Mouse (Mus musculus) monocyte, adult 5-6 weeks (primary cell): ENCODE measurements around the gene Amn1. TPM values are rescaled to one million over a fixed set of nuclear protein-coding genes. Genes with fewer than 3 reads are reported as not detected.
"Not testable (repeated sequence)": the region's sequence is repeated elsewhere in the genome, so short reads cannot be mapped to it uniquely, and the experiment has no call there.

Source experiments
- ATAC-seq: fragments of 153-309, 156-312 bp; replicated peaks from 2 replicates; pipeline ENCODE4 v1.8.0; 2017; ENCODE audit warnings: mild to moderate bottlenecking; ENCODE audit not compliant: low TSS enrichment, insufficient number of reproducible peaks, severe bottlenecking, poor library complexity, low FRiP score
- total RNA-seq: library from RNA; stranded (forward); fragments of 200-1000, 200-491, 200-594 nt; gene quantifications from 3 replicates; pipeline ENCODE4 v1.2.3, GENCODE M21; 2017

Gene Amn1
- total RNA-seq, 1 experiment from 2014 or later = 34.0 TPM

DNA sequence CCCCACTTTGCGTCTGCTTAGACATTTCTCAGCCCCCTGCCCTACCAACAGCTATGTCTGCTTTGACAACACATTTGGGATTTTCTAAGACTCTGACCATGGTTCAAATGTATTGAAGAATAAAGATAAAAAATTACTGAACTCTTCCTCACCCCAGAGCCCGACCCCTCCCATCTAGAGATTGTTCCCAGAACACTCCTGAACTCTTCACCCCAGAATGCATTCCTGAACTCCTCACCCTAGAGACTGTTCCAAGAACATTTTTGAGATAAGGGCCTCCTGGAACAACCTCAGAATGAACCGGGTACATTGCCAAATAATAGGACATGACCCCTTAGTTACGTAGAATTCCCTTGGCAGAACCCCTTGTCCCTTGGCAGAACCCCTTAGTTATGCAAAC is 21.5 kb downstream of the Amn1 start:
- not testable (repeated sequence) for ATAC-seq

GRCm38 (mm10) chr6:149155031-149155841 is 33.3 kb downstream of the Amn1 start:
- ATAC-seq = no peak

DNA sequence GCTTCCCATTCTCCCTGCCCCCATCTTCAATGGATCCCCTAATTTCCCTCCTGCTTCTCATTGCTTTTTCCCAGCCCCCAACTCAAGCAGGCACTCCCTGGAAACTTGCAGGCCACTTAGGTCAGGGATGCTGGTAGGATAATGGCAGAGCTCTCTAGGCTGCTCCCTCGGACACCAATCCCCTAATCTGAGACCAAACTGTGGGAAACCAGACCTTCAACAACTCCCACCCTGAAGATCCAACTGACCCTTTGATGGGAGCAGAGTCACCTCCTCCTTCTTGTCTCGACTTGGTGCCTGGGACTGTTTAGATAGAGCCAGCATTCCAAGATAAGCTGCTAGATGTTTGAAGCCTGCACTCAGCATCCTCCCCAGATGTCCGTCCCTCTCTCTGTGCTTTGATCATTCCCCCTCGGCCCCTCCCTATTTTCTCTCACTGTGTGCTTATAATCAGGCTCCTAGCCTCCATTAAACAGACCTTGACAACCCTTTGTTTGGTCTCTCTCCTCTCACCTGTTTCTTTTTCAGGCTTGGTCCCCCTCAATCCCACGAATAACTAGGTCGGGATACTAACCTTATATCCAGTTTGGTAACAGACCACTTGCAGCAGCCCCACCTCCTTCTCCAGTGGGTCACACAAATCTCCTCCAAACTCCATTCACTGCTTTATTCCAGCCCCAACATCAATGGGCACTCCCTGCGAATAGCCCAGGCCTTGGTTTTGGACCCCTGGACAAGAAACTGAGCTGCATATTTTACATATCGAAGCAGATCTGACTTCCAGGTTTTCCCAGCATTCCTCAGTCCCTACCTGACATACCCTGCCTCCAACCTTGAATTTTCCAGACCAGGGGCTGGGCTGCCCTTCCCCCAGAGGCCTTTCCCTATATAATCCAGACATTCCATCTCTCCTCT is 34.1 kb downstream of the Amn1 start:
- no peak for ATAC-seq

GRCm38 (mm10) chr6:149153473-149154115 is 34.9 kb downstream of the Amn1 start:
- no peak for ATAC-seq

GRCm38 (mm10) chr6:149152119-149152518 is 36.4 kb downstream of the Amn1 start:
- no peak for ATAC-seq

DNA sequence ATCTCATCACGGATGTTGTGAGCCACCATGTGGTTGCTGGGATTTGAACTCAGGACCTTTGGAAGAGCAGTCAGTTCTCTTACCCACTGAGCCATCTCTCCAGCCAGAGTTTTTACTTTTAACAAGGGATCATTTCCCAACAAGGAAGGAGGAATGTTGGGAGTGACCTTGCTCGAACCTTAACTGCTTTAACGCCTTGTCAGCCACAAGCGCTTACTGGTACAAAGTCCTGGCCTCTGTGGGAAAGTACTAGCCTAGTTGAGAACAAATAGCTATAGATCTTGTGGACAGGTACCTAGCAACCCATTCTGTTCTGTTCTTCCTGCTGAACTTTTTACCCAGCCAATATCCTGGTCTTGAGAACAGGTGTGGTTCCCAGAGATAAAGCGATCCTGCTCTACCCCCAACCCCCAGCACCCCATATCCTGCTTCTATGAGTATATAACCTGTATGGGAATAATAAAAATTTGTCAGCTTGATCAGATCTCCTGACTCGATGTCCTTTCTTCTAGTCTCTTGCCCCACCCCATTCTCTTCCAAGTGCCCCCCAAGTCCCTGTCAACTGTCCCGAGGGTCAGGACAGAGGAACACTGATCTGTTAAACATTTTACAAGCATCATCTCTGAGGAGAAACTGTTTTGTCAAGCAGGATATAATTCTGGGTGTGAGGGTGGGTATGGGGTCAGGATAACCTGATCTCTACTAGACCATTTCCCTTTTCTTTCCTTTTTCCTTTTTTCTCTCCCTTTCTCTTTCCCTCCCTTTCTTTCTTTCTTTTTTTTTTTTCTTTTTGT is 39.9 kb downstream of the Amn1 start:
- no peak for ATAC-seq

- ATAC-seq = no peak
Observed at GRCm38 (mm10) chr6:149145143-149145542, 43.4 kb downstream of the Amn1 start.

- peak; percentile 94 for ATAC-seq
Observed at GRCm38 (mm10) chr6:149141393-149142173, 46.9 kb downstream of the Amn1 start.

- no peak for ATAC-seq
Observed at GRCm38 (mm10) chr6:149139471-149139870, 49.0 kb downstream of the Amn1 start, which contains the start of gene Etfbkmt. Etfbkmt (plus strand) TSS chr6:149139849.

- peak; percentile 48; the same call in 1 of the 2 replicates for ATAC-seq
Observed at GRCm38 (mm10) chr6:149139011-149139410, 49.5 kb downstream of the Amn1 start.

DNA sequence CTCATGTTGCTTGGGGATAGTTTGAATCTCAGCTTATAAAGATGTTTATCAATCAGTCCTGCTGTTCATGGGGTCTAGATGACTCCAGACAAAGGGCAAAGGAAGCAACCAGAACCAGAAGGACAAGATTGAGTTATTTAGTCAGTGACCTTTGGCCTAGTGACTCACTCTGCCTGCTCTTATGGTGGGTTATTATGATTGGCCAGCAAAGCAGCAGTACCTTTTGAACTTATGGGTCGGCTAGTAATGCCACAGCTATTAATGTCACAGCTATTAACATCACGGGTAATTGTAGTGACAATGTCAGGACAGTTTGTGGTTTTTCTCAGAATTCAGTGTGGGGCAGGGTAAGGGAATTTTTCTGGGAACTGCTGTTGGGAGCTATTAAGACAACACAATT is 50.6 kb downstream of the Amn1 start:
- ATAC-seq = no peak

- ATAC-seq = no peak
Observed at GRCm38 (mm10) chr6:149135631-149136030, 52.9 kb downstream of the Amn1 start.

- no peak for ATAC-seq
Observed at GRCm38 (mm10) chr6:149134391-149135150, 53.9 kb downstream of the Amn1 start.

- ATAC-seq = peak; percentile 92
Observed at GRCm38 (mm10) chr6:149132311-149133077, 56.0 kb downstream of the Amn1 start.

DNA sequence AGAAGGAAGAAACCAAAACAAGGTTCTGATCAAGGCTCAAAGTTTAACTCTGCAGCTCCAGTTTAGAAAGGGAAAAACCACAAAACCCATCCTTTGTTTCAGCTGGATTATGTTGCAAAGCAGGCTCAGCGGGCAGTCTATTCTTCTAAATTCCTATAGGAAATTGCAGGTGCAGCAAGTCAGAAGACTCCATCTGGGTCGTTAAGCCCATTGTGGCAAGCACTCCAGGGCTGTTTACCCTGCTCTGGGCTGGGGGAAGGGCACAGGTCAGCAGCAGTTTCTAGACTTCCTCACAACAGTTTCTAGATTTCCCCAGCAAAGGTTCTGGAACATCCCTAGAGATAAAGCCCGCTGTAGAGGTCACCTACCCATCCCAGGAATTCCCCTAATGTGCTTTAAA is 57.4 kb downstream of the Amn1 start:
- no peak for ATAC-seq

DNA sequence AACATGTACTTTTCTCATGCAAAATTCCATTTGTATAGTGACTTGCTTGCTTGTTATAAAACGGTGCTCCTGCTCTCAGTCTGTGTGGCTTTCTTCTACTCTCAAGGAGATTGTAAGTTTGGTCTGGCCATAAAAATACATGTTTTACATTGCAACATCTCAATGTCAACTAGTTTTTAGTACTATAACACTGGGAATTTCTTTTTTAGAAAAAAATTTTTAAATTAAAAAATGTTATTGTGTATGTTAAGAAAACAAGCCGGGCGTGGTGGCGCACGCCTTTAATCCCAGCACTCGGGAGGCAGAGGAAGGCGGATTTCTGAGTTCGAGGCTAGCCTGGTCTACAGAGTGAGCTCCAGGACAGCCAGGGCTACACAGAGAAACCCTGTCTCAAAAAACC is 58.6 kb downstream of the Amn1 start, which contains the start of gene Gm10203:
Gm10203 (plus strand) TSS at position 301 of the 400 bp plus-strand sequence.
- ATAC-seq = not testable (repeated sequence)
